Mouse (Mus musculus): Measurements from ENCODE around the gene Chchd5. TPM values are rescaled to one million over a fixed set of nuclear protein-coding genes. Genes with fewer than 3 reads are reported as not detected.

The Chchd5 gene
- total and polyA plus RNA-seq, 2 experiments = 10.1 to 60.2 TPM

DNA sequence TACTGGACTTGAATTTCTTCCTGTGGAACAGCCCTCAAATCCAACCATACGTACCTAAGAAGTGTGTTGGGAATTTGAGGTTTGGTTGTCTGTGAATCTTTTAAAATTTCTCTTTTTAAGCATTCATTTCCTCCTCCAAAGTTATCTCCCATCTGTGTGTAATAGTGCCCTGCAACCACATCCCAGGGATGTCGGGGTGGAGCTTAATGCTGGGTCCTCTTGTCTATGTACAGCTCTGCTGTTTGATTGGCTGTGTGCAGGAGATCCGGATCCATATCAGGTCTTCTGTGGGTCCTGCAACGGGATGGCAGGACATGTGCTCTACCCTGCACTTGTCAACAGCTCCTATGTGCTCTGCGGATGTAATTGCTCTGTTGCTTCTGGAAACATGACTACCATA lies 35.3 kb downstream of the Chchd5 start:
- H3K4me1 ChIP-seq (ENCODE audit: control insufficient read depth, insufficient read depth, low read length) = no peaks in the 10 kb centered on the region
- H3K27me3 ChIP-seq (ENCODE audit: control insufficient read depth, insufficient read depth, low read length) = no peaks in the 10 kb centered on the region
- H3K4me3 ChIP-seq (ENCODE audit: insufficient read depth, low read depth, low read length) = no peak overlapping the region
- H3K27ac ChIP-seq (replicated peaks; ENCODE audit: insufficient read depth, low read depth, low read length) = no peak overlapping the region
- no peak for DNase-seq (ENCODE audit: extremely low read depth, low read depth, low spot score)
- WGBS = 60% methylated on average over 5 of the region's 5 CpGs
- no peaks in the 10 kb centered on the region for H3K79me2 ChIP-seq (ENCODE audit: control insufficient read depth, insufficient read depth, low read length)
- no peak for TF ChIP-seq CTCF (IDR thresholded peaks at IDR 0.05; ENCODE audit: low read depth, low read length)
- TF ChIP-seq POLR2A (IDR thresholded peaks at IDR 0.05; ENCODE audit: extremely low read depth, insufficient read depth, low read length) = no peak
- H3K9ac ChIP-seq (ENCODE audit: low read depth, low read length) = no peak overlapping the region
- H3K36me3 ChIP-seq (ENCODE audit: control insufficient read depth, insufficient read depth, low read length) = no peaks in the 10 kb centered on the region

DNA sequence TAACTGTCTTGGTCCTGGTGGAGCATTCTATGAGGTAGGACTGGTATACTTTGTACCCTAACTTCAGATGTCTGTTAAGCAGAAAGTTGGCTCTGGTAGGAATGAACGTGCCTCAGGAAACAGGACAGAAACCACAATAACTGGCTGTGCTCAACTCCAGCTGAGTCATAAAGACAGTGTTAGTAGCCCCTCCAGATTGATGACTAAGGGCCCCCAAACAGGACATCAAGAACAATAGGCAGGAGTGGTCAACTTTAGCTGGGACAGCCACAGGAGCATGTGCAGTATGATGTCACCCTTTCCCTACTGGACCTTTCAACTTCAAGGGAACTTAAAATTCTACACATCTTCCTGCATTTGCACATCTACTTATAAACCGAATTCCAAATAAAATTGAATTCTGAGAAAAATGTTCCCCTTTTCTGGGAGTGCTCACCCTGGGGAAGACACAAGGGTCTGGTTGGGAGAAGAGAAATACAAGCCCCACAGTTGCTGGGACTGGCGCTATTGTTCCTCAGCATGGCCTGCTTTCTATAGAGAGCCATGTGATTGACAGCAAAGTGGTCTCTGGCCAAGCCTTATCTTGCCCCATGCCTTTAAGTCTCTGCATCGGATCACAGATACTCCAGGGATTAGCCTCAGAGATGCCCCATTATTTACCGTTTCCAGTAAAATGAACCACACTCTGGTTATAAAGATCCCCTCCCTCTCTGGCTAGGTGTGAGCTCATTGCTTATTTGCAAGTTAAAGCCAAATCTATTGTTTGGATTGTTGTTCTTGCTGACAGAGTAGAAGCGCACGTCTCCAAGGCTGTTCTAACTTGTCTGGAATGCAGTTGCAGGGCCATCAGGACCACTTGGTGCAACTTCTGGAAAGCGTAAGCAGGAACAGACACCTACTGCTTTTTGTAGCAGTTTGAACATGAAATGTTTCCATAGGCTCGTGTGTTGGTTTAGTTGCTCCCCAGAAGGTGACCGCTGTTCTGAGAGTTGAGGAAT lies 37.3 kb downstream of the Chchd5 start:
- no peaks in the 10 kb centered on the region for H3K36me3 ChIP-seq (ENCODE audit: control insufficient read depth, insufficient read depth, low read length)
- H3K4me1 ChIP-seq (ENCODE audit: control insufficient read depth, insufficient read depth, low read length) = no peaks in the 10 kb centered on the region
- no peak for DNase-seq (ENCODE audit: extremely low read depth, low read depth, low spot score)
- H3K9ac ChIP-seq (ENCODE audit: low read depth, low read length) = no peak overlapping the region
- no peak overlapping the region for H3K4me3 ChIP-seq (ENCODE audit: insufficient read depth, low read depth, low read length)
- H3K79me2 ChIP-seq (ENCODE audit: control insufficient read depth, insufficient read depth, low read length) = no peaks in the 10 kb centered on the region
- TF ChIP-seq CTCF (IDR thresholded peaks at IDR 0.05; ENCODE audit: low read depth, low read length) (no peak), POLR2A (IDR thresholded peaks at IDR 0.05; ENCODE audit: extremely low read depth, insufficient read depth, low read length) (no peak)
- no peaks in the 10 kb centered on the region for H3K27me3 ChIP-seq (ENCODE audit: control insufficient read depth, insufficient read depth, low read length)
- no peak overlapping the region for H3K27ac ChIP-seq (replicated peaks; ENCODE audit: insufficient read depth, low read depth, low read length)
- WGBS = 71% methylated on average over 10 of the region's 10 CpGs

DNA sequence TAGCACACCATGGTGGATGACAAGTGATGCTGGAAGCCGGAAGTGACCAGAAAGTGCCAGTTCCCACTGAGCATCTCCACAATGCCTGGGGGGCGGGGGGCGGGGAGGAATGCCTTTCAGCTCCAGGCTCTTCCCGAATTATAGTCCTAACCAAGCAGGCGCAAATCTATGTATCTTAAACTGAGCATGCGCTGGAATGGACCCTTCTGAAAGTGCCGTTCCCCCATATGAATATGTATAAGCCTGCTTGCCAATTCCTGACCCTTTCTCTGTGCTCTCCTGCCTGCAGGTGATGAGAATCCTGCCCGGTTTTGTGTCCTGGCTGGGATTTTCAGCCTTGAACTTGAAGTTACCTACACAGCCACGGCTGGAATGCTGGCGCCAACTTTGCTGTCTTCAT lies 43.9 kb downstream of the Chchd5 start:
- Histone ChIP-seq H3K27ac (replicated peaks; ENCODE audit: insufficient read depth, low read depth, low read length) (no peak overlapping the region), H3K4me3 (ENCODE audit: insufficient read depth, low read depth, low read length) (no peak overlapping the region), H3K36me3 (ENCODE audit: control insufficient read depth, insufficient read depth, low read length) (no peaks in the 10 kb centered on the region), H3K79me2 (ENCODE audit: control insufficient read depth, insufficient read depth, low read length) (no peaks in the 10 kb centered on the region), H3K27me3 (ENCODE audit: control insufficient read depth, insufficient read depth, low read length) (no peaks in the 10 kb centered on the region), H3K4me1 (ENCODE audit: control insufficient read depth, insufficient read depth, low read length) (no peaks in the 10 kb centered on the region), H3K9ac (ENCODE audit: low read depth, low read length) (no peak overlapping the region)
- WGBS = 56% methylated on average over 10 of the region's 10 CpGs
- DNase-seq (ENCODE audit: extremely low read depth, low read depth, low spot score) = no peak
- TF ChIP-seq POLR2A (IDR thresholded peaks at IDR 0.05; ENCODE audit: extremely low read depth, insufficient read depth, low read length) = no peak
- TF ChIP-seq CTCF (IDR thresholded peaks at IDR 0.05; ENCODE audit: low read depth, low read length) = no peak

- WGBS = 33% methylated on average over 7 of the region's 7 CpGs
- H3K79me2 ChIP-seq (ENCODE audit: control insufficient read depth, insufficient read depth, low read length) = no peaks in the 10 kb centered on the region
- peak; percentile 33 for DNase-seq (ENCODE audit: extremely low read depth, low read depth, low spot score)
- H3K4me3 ChIP-seq (ENCODE audit: insufficient read depth, low read depth, low read length) = no peak overlapping the region
- H3K9ac ChIP-seq (ENCODE audit: low read depth, low read length) = no peak overlapping the region
- H3K27me3 ChIP-seq (ENCODE audit: control insufficient read depth, insufficient read depth, low read length) = no peaks in the 10 kb centered on the region
- TF ChIP-seq CTCF (IDR thresholded peaks at IDR 0.05; ENCODE audit: low read depth, low read length) (peak; percentile 89), POLR2A (IDR thresholded peaks at IDR 0.05; ENCODE audit: extremely low read depth, insufficient read depth, low read length) (no peak)
- no peak overlapping the region for H3K27ac ChIP-seq (replicated peaks; ENCODE audit: insufficient read depth, low read depth, low read length)
- H3K36me3 ChIP-seq (ENCODE audit: control insufficient read depth, insufficient read depth, low read length) = no peaks in the 10 kb centered on the region
- no peaks in the 10 kb centered on the region for H3K4me1 ChIP-seq (ENCODE audit: control insufficient read depth, insufficient read depth, low read length)
Observed at GRCm38 (mm10) chr2:129174474-129174873, 45.0 kb downstream of the Chchd5 start.

GRCm38 (mm10) chr2:129175636-129176035 lies 46.1 kb downstream of the Chchd5 start:
- DNase-seq (ENCODE audit: extremely low read depth, low read depth, low spot score) = no peak
- H3K4me1 ChIP-seq (ENCODE audit: control insufficient read depth, insufficient read depth, low read length) = no peaks in the 10 kb centered on the region; the same call in 1 of the 2 replicates
- H3K27me3 ChIP-seq (ENCODE audit: control insufficient read depth, insufficient read depth, low read length) = no peaks in the 10 kb centered on the region
- H3K27ac ChIP-seq (replicated peaks; ENCODE audit: insufficient read depth, low read depth, low read length) = no peak overlapping the region
- no peaks in the 10 kb centered on the region for H3K36me3 ChIP-seq (ENCODE audit: control insufficient read depth, insufficient read depth, low read length)
- H3K4me3 ChIP-seq (ENCODE audit: insufficient read depth, low read depth, low read length) = no peak overlapping the region
- no peak overlapping the region for H3K9ac ChIP-seq (ENCODE audit: low read depth, low read length)
- 42% methylated on average over 2 of the region's 2 CpGs for WGBS
- TF ChIP-seq POLR2A (IDR thresholded peaks at IDR 0.05; ENCODE audit: extremely low read depth, insufficient read depth, low read length) (no peak), CTCF (IDR thresholded peaks at IDR 0.05; ENCODE audit: low read depth, low read length) (no peak)
- no peaks in the 10 kb centered on the region for H3K79me2 ChIP-seq (ENCODE audit: control insufficient read depth, insufficient read depth, low read length)

All from liver, adult 2 months (tissue).